Mouse (Mus musculus) stomach, postnatal 0 days (tissue): Measurements from ENCODE around the gene Cplane1. TPM values are rescaled to one million over a fixed set of nuclear protein-coding genes. Genes with fewer than 3 reads are reported as not detected.

Experiments
- ATAC-seq: fragments of 200-750 bp; cut with Nextera tagmentation; 2 replicates; pipeline ENCODE4 v1.8.0; 2017; ENCODE audit not compliant: low FRiP score, low TSS enrichment
- DNase-seq: peaks from one replicate; pipeline ENCODE4 v3.0.0-alpha.2; 2016; ENCODE audit warnings: low spot score
- H3K27ac ChIP-seq: fragments of 300-500 bp; sonication (generic); replicated peaks from 2 replicates; pipeline ENCODE4 v1.5.1; 2014; ENCODE audit warnings: mild to moderate bottlenecking, control low read depth
- H3K27me3 ChIP-seq: fragments of 300-500 bp; sonication (generic); 2 replicates; pipeline ENCODE4 v1.6.1; 2014; ENCODE audit warnings: low read length; ENCODE audit not compliant: control insufficient read depth, insufficient read depth
- H3K36me3 ChIP-seq: fragments of 300-500 bp; sonication (generic); 2 replicates; pipeline ENCODE4 v1.6.1; 2014; ENCODE audit warnings: low read length, mixed read lengths; ENCODE audit not compliant: control insufficient read depth, insufficient read depth
- H3K4me1 ChIP-seq: fragments of 300-500 bp; sonication (generic); replicated peaks from 2 replicates; pipeline ENCODE4 v1.6.1; 2014; ENCODE audit warnings: antibody characterized with exemption; ENCODE audit not compliant: control insufficient read depth, insufficient read depth
- H3K4me2 ChIP-seq: fragments of 300-500 bp; sonication (generic); replicated peaks from 2 replicates; pipeline ENCODE4 v1.6.1; 2014; ENCODE audit warnings: low read depth, mild to moderate bottlenecking, control low read depth, moderate library complexity
- H3K4me3 ChIP-seq: fragments of 300-500 bp; sonication (generic); 2 replicates; pipeline ENCODE4 v1.5.1; 2014; ENCODE audit warnings: low read depth, low read length, control low read depth
- H3K9ac ChIP-seq: fragments of 300-500 bp; sonication (generic); 2 replicates; pipeline ENCODE4 v1.6.1; 2014; ENCODE audit warnings: mild to moderate bottlenecking, low read length, control low read depth, mixed read lengths
- H3K9me3 ChIP-seq: fragments of 300-500 bp; sonication (generic); 2 replicates; pipeline ENCODE4 v1.6.1; 2016; ENCODE audit warnings: low read length; ENCODE audit not compliant: control insufficient read depth
- CTCF ChIP-seq: IDR thresholded peaks from 2 replicates; pipeline ENCODE4 v1.5.1; 2016; ENCODE audit warnings: antibody characterized with exemption, low read depth, mild to moderate bottlenecking, moderate library complexity
- EP300 ChIP-seq: optimal IDR thresholded peaks from 2 replicates; pipeline ENCODE3; 2016; ENCODE audit warnings: antibody characterized with exemption
- WGBS: fragments of 180-500 bp; shearing (Covaris S2); extraction: QIAGEN DNeasy Blood & Tissue Kit; methylation state at CpG from one replicate; pipeline ENCODE4 v1.1.7; 2014; 5-methylcytosine and 5-hydroxymethylcytosine counted together
- polyA plus RNA-seq: library from polyadenylated mRNA; unstranded; fragments of >200 nt; fragmentation: Nextera tagmentation; extraction: Ambion mirVana; gene quantifications from 2 replicates; pipeline ENCODE4 v1.2.1, GENCODE M21; 2015

Gene Cplane1
- polyA plus RNA-seq, 1 experiment from 2014 or later = 1.9 TPM

DNA sequence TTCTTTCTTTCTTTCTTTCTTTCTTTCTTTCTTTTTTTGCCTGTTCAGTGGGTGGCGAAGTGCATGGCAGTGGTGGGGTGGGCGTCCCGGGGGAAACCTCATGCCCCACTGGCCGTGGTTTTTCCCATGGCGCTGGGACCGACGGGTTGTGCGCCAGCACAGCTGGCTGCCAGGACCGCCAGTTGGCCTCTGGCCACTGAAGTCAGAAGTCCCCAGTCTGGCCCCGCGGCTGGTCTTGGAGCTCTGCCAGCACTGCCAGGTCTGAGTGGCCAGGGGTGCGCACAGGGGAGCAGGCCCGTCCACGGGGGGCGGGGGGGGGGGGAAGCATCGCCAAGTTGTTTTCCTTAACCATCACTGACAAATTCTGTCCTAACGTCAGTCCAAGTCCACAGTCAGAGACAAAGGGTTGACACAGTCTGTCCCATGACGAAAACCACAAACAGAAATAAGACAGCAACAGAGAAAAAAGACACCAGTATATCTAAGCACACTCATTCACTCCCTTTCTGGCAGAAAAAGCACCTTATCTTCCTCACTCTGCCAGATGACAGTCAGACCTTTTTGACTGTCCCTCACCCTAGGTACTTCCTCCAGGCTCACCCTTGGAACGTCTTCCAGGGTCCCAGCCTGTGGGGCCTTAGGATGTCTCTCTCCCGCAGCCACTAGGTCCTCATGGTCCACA, 111.2 kb downstream of the Cplane1 start:
- Histone ChIP-seq H3K9me3 (no peaks in the 10 kb centered on the region), H3K4me1 (no peaks in the 10 kb centered on the region), H3K27ac (no peak overlapping the region), H3K4me2 (peak overlapping the region; percentile 64), H3K9ac (peak overlapping the region; percentile 47; the same call in 1 of the 2 replicates), H3K4me3 (peak overlapping the region; percentile 49), H3K27me3 (no peaks in the 10 kb centered on the region), H3K36me3 (no peaks in the 10 kb centered on the region)
- TF ChIP-seq EP300 = no peak
- TF ChIP-seq CTCF = no peak
- DNase-seq = peak; percentile 57
- peak; percentile 73; the same call in 1 of the 2 replicates for ATAC-seq
- 52% methylated on average over 19 of the region's 20 CpGs for WGBS

DNA sequence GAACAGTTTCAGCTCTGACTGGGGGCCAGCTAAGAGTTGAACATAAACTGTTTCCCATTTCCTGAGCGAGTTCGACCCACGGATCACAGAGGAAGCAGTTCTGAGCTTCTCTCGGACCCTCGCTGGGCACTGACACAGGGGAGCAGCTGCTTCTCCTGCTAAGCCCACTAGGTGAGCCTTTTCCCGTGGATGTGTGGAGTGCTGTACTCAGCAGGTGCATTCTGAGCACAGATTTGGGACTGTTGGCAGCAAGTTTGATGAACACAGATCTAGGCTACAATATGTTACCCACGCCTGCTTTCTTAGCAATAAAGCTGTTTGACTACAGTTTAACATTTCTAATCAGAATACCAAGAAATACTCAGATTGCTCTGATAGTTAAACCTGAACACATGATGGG, 112.8 kb downstream of the Cplane1 start:
- Histone ChIP-seq H3K4me2 (no peak overlapping the region), H3K36me3 (no peaks in the 10 kb centered on the region), H3K27me3 (no peaks in the 10 kb centered on the region), H3K9ac (no peak overlapping the region), H3K9me3 (no peaks in the 10 kb centered on the region), H3K4me3 (no peak overlapping the region), H3K27ac (no peak overlapping the region), H3K4me1 (no peaks in the 10 kb centered on the region)
- TF ChIP-seq CTCF (no peak), EP300 (no peak)
- ATAC-seq (no peak), DNase-seq (no peak)
- WGBS = 66% methylated on average over 7 of the region's 7 CpGs

DNA sequence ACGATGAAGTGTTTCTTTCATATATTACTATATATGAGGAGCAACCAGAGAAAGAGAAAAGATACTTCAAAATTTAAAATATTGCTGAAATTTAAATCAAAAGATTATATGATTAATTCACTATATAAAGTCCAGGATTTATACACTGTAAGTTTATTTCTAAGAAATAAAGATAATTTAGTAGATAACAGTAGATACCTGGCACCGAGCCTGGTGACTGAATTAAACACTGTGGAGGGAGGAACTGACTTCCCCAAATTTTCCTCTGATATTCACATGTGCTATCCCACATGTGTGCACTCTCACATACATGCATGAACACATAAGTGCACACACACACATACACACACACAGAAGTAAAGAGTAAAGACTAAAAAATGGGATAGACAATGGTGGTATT, 113.2 kb downstream of the Cplane1 start:
- H3K9ac ChIP-seq = no peak overlapping the region
- no peak overlapping the region for H3K4me2 ChIP-seq
- WGBS = 71% methylated on average over 2 of the region's 2 CpGs
- H3K27ac ChIP-seq = no peak overlapping the region
- TF ChIP-seq EP300 = no peak
- TF ChIP-seq CTCF = no peak
- H3K36me3 ChIP-seq = no peaks in the 10 kb centered on the region
- no peak overlapping the region for H3K4me3 ChIP-seq
- H3K9me3 ChIP-seq = no peaks in the 10 kb centered on the region
- DNase-seq = no peak
- H3K4me1 ChIP-seq = no peaks in the 10 kb centered on the region
- no peaks in the 10 kb centered on the region for H3K27me3 ChIP-seq
- ATAC-seq = no peak

DNA sequence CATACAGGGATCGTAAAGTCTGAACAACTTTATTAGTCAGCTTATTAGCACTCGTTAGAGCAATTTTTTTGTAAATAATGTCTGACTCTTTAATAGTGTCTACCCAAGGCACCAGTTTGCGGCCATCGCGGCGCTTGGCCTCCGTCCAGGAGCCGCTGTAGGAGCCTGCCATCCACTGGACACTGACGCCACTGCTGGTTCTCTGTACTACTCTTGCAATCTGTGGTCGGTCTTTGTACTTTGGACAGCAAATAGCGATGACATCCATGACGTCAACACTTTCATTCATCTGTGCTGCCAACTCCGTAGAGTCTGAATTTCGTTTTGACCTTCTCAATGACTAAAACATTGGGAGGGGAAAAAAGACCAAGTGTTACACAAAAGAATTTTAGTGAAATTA, 122.3 kb downstream of the Cplane1 start:
- peaks cover 9% of the 10 kb centered on the region; the same call in 1 of the 2 replicates for H3K36me3 ChIP-seq
- TF ChIP-seq EP300 (no peak), CTCF (no peak)
- ATAC-seq (no peak), DNase-seq (no peak)
- WGBS = 94% methylated on average over 14 of the region's 14 CpGs
- no peak overlapping the region for H3K4me2 ChIP-seq
- H3K9me3 ChIP-seq = no peaks in the 10 kb centered on the region
- no peak overlapping the region for H3K9ac ChIP-seq
- no peaks in the 10 kb centered on the region for H3K4me1 ChIP-seq
- H3K27me3 ChIP-seq = no peaks in the 10 kb centered on the region
- H3K4me3 ChIP-seq = no peak overlapping the region
- H3K27ac ChIP-seq = no peak overlapping the region

DNA sequence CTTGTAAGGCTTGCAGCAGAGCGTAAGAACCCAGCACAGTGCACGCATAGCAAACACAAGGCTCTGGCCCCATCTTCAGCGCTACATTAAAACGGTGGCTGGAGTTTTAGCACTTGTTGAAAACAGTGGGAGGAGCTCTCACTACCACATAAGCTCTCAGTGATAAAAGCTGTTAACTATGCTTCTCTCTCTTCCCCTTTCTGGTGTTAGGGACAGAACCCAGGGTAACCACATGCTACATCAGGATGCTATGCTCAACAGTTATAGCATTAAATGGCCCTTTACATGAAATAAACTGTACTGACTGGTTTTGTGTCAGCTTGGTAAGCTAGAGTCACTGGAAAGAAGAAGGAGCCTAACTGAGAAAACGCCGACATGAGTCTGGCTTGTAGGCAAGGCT, 125.2 kb downstream of the Cplane1 start:
- peaks cover 14% of the 10 kb centered on the region; the same call in 1 of the 2 replicates for H3K36me3 ChIP-seq
- TF ChIP-seq CTCF = no peak
- no peak for TF ChIP-seq EP300

DNA sequence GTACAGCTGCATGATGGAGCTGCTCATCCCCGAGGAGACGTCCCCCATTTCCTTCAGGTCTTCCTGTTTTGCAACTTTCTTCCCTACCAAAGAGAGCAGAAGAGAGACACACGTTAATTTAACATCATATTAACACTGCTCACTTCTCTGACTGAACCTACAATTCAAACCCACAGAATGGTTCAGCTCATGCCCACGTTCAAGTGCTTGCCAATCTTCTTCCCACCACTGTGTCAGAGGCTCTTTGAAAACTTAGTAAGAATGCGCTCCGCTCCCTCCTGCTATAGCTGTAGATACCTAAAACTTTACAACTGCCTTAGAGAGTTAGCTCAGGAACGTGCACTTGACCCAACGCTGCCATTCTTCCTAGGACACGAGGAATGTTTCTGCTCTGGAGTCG, 134.0 kb downstream of the Cplane1 start:
- DNase-seq (no peak), ATAC-seq (no peak)
- Histone ChIP-seq H3K36me3 (peaks cover 23% of the 10 kb centered on the region), H3K9me3 (no peaks in the 10 kb centered on the region), H3K4me2 (no peak overlapping the region), H3K4me3 (no peak overlapping the region), H3K27me3 (no peaks in the 10 kb centered on the region), H3K27ac (no peak overlapping the region), H3K4me1 (no peaks in the 10 kb centered on the region), H3K9ac (no peak overlapping the region)
- WGBS = 89% methylated on average over 10 of the region's 10 CpGs
- TF ChIP-seq EP300 (no peak), CTCF (no peak)

More for the DNA sequence above, 125.2 kb downstream of the Cplane1 start:
- Histone ChIP-seq H3K27me3 (no peaks in the 10 kb centered on the region), H3K4me2 (no peak overlapping the region), H3K27ac (no peak overlapping the region), H3K9ac (no peak overlapping the region), H3K4me1 (no peaks in the 10 kb centered on the region), H3K4me3 (no peak overlapping the region), H3K9me3 (no peaks in the 10 kb centered on the region)
- DNase-seq = no peak
- ATAC-seq = no peak
- WGBS = 88% methylated on average over 6 of the region's 6 CpGs
